Mouse (Mus musculus): ENCODE measurements around the gene Cd209a. TPM values are rescaled to one million over a fixed set of nuclear protein-coding genes. Genes with fewer than 3 reads are reported as not detected.
"Not testable (repeated sequence)": the region's sequence is repeated elsewhere in the genome, so short reads cannot be mapped to it uniquely, and the experiment has no call there.

Gene Cd209a
- polyA plus RNA-seq (2015; fragmentation: Nextera tagmentation; extraction: Ambion mirVana) = 0.26 and 0.34 TPM in 2 replicates

GRCm38 (mm10) chr8:3748761-3749160 is at the start of gene Cd209a:
Gene Cd209a (minus strand): TSS chr8:3748984.
- no peak within 1 kb of the TSS for H3K4me2 ChIP-seq
- H3K9ac ChIP-seq = no peak within 1 kb of the TSS
- H3K4me3 ChIP-seq = no peak within 1 kb of the TSS
- no peak within 1 kb of the TSS for H3K27ac ChIP-seq
- 85% methylated on average over 4 of the region's 4 CpGs for WGBS
- H3K36me3 ChIP-seq = no peaks in the 10 kb centered on the region
- H3K4me1 ChIP-seq = no peaks in the 10 kb centered on the region
- no peaks in the 10 kb centered on the region for H3K9me3 ChIP-seq
- no peaks in the 10 kb centered on the region for H3K27me3 ChIP-seq
- ATAC-seq (ENCODE audit: borderline replicate concordance, extremely low read depth, low FRiP score, low TSS enrichment) = no peak

GRCm38 (mm10) chr8:3768641-3769040 is 19.9 kb upstream of the Cd209a start:
- not testable (repeated sequence) for H3K4me1 ChIP-seq; H3K4me3 ChIP-seq; H3K9ac ChIP-seq; H3K27me3 ChIP-seq; H3K36me3 ChIP-seq; H3K27ac ChIP-seq; ATAC-seq (ENCODE audit: borderline replicate concordance, extremely low read depth, low FRiP score, low TSS enrichment); H3K4me2 ChIP-seq; H3K9me3 ChIP-seq
- 80% methylated on average over 5 of the region's 5 CpGs for WGBS

- H3K36me3 ChIP-seq = no peaks in the 10 kb centered on the region
- H3K4me3 ChIP-seq = no peak overlapping the region
- no peaks in the 10 kb centered on the region for H3K27me3 ChIP-seq
- no peak overlapping the region for H3K4me2 ChIP-seq
- no peak overlapping the region for H3K9ac ChIP-seq
- WGBS = 65% methylated on average over 18 of the region's 18 CpGs
- peak; percentile 100 for ATAC-seq (ENCODE audit: borderline replicate concordance, extremely low read depth, low FRiP score, low TSS enrichment)
- no peaks in the 10 kb centered on the region for H3K9me3 ChIP-seq
- no peak overlapping the region for H3K27ac ChIP-seq
- no peaks in the 10 kb centered on the region for H3K4me1 ChIP-seq
Measured at GRCm38 (mm10) chr8:3754261-3754850, 5.6 kb upstream of the Cd209a start.

DNA sequence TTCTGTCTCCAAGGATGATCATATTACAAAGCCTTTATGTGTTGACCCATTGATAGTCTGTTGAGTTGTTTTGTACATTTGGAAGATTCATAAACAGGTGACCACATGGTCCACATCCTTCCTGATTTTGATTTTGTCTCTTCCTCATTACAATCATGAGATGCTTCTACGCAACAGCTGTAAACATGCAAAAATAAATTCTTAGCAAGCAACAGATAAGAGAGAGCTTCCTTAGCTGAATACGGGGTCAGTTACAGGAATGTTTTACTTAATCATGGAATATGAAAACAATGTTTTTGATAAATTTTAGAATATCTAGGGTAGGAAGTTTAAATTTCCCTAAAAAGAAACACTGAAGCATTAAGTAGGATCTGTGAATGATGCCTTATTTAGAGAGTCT is 11.8 kb downstream of the Cd209a start:
- Histone ChIP-seq H3K9ac (no peak overlapping the region), H3K4me2 (no peak overlapping the region), H3K27ac (no peak overlapping the region), H3K4me1 (no peaks in the 10 kb centered on the region), H3K4me3 (no peak overlapping the region), H3K36me3 (no peaks in the 10 kb centered on the region), H3K27me3 (no peaks in the 10 kb centered on the region), H3K9me3 (no peaks in the 10 kb centered on the region)
- WGBS = 70% methylated on average over 2 of the region's 2 CpGs
- ATAC-seq (ENCODE audit: borderline replicate concordance, extremely low read depth, low FRiP score, low TSS enrichment) = no peak

- Histone ChIP-seq H3K27me3 (no peaks in the 10 kb centered on the region), H3K4me1 (no peaks in the 10 kb centered on the region), H3K4me2 (no peak overlapping the region), H3K36me3 (no peaks in the 10 kb centered on the region), H3K27ac (no peak overlapping the region), H3K9ac (no peak overlapping the region), H3K9me3 (no peaks in the 10 kb centered on the region), H3K4me3 (no peak overlapping the region)
- no peak for ATAC-seq (ENCODE audit: borderline replicate concordance, extremely low read depth, low FRiP score, low TSS enrichment)
- 82% methylated on average over 2 of the region's 2 CpGs for WGBS
Measured at GRCm38 (mm10) chr8:3735599-3735998, 13.2 kb downstream of the Cd209a start.

DNA sequence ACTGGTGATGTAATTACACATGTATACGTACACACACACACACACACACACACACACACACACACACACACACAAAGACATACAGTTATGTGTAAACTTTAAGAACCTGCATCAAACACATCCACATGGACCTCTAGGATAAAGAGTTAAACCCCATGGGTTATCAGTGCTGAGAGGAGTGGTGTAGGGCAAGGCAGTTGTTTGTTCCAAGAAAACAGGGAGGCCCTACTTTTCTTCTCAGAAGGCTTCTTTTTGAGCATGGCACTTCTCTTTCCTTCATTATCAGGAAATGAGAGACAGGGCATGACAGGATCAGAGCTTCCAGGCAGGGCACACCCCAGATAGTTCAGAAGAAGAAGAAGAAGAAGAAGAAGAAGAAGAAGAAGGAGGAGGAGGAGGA is 14.7 kb downstream of the Cd209a start:
- Histone ChIP-seq H3K9me3 (no peaks in the 10 kb centered on the region), H3K4me2 (no peak overlapping the region), H3K36me3 (no peaks in the 10 kb centered on the region), H3K4me1 (no peaks in the 10 kb centered on the region), H3K4me3 (no peak overlapping the region), H3K9ac (no peak overlapping the region), H3K27ac (no peak overlapping the region), H3K27me3 (no peaks in the 10 kb centered on the region)
- WGBS = 38% methylated on average over 1 of the region's 1 CpGs
- ATAC-seq (ENCODE audit: borderline replicate concordance, extremely low read depth, low FRiP score, low TSS enrichment) = no peak

- no peak overlapping the region for H3K27ac ChIP-seq
- H3K4me2 ChIP-seq = no peak overlapping the region
- no peak overlapping the region for H3K9ac ChIP-seq
- H3K4me3 ChIP-seq = no peak overlapping the region
- no peaks in the 10 kb centered on the region for H3K4me1 ChIP-seq
- H3K36me3 ChIP-seq = no peaks in the 10 kb centered on the region
- H3K27me3 ChIP-seq = no peaks in the 10 kb centered on the region
- WGBS = 26% methylated on average over 1 of the region's 1 CpGs
- no peaks in the 10 kb centered on the region for H3K9me3 ChIP-seq
- ATAC-seq (ENCODE audit: borderline replicate concordance, extremely low read depth, low FRiP score, low TSS enrichment) = no peak
Measured at GRCm38 (mm10) chr8:3721041-3721440, 27.7 kb downstream of the Cd209a start.

DNA sequence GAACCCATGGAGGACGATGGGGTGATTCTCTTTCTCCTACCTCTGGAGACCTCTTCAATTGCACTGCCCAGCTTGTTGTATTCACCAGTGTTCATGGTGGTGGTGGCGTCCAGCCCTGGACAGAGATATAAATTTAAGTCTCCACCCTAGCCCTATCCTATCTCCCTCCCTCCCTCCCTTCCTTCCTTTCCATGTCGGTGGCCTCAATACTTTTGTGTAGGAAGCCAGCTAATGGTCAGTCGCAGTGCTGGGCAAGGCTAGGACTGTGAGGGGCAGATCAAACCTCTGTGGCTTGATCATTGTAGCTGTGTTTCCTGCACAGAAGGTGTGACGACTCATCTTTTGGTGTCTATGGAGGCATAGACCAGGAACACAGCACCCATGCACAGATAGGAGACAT is 28.2 kb downstream of the Cd209a start, which contains the start of gene Clec4g:
Clec4g (minus strand) TSS at position 101 of the 400 bp plus-strand sequence.
- H3K4me1 ChIP-seq = no peaks in the 10 kb centered on the region
- 57% methylated on average over 5 of the region's 5 CpGs for WGBS

GRCm38 (mm10) chr8:3718559-3718958 is 30.2 kb downstream of the Cd209a start:
- Histone ChIP-seq H3K27me3 (no peaks in the 10 kb centered on the region), H3K27ac (no peak overlapping the region), H3K9ac (no peak overlapping the region), H3K9me3 (no peaks in the 10 kb centered on the region), H3K4me2 (no peak overlapping the region), H3K36me3 (no peaks in the 10 kb centered on the region), H3K4me1 (no peaks in the 10 kb centered on the region), H3K4me3 (no peak overlapping the region)
- ATAC-seq (ENCODE audit: borderline replicate concordance, extremely low read depth, low FRiP score, low TSS enrichment) = peak; percentile 43; the same call in 1 of the 2 replicates
- WGBS = 12% methylated on average over 14 of the region's 14 CpGs

More for the DNA sequence above, 28.2 kb downstream of the Cd209a start, which contains the start of gene Clec4g:
- Histone ChIP-seq H3K4me2 (no peak within 1 kb of the TSS), H3K36me3 (no peaks in the 10 kb centered on the region), H3K27me3 (no peaks in the 10 kb centered on the region), H3K27ac (no peak within 1 kb of the TSS), H3K9ac (no peak within 1 kb of the TSS), H3K4me3 (no peak within 1 kb of the TSS), H3K9me3 (no peaks in the 10 kb centered on the region)
- ATAC-seq (ENCODE audit: borderline replicate concordance, extremely low read depth, low FRiP score, low TSS enrichment) = no peak

DNA sequence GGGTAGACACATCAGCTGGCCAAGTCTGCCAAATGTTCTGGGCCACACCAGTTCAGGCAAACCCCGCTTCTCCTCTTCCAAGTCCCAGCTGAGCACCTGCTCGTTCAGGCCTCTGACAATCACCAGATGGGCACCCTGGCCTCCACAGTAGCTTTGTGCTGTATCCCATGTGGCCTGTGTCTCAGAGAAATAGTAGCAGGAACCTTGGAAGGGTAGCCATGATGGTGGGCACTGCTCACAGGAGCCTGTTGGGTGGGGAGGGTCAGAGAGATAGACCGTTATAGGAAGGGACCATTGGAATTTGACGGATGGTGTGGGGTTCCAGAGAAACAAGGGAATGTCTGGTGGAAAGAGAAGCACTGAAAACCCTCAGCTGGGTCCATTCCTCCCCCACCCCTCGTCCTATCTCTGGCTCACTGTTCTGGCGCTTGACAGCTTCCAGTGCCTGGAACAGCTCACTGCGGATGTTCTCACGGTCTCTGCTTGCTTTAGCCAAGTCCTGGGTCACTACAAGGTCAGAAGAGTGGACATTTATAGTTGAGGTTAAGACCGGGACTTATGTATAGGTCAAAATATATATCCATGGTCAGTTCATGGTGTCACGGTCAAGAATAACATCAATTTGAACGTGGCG is 31.3 kb downstream of the Cd209a start:
- Histone ChIP-seq H3K4me2 (no peak overlapping the region), H3K36me3 (no peaks in the 10 kb centered on the region), H3K9ac (no peak overlapping the region), H3K27me3 (no peaks in the 10 kb centered on the region), H3K4me1 (no peaks in the 10 kb centered on the region), H3K9me3 (no peaks in the 10 kb centered on the region), H3K4me3 (no peak overlapping the region), H3K27ac (no peak overlapping the region)
- no peak for ATAC-seq (ENCODE audit: borderline replicate concordance, extremely low read depth, low FRiP score, low TSS enrichment)
- WGBS = 67% methylated on average over 12 of the region's 12 CpGs

GRCm38 (mm10) chr8:3711646-3712045 is 37.1 kb downstream of the Cd209a start:
- no peaks in the 10 kb centered on the region for H3K36me3 ChIP-seq
- H3K4me2 ChIP-seq = no peak overlapping the region
- 32% methylated on average over 2 of the region's 2 CpGs for WGBS
- ATAC-seq (ENCODE audit: borderline replicate concordance, extremely low read depth, low FRiP score, low TSS enrichment) = no peak
- no peaks in the 10 kb centered on the region for H3K9me3 ChIP-seq
- no peak overlapping the region for H3K27ac ChIP-seq
- H3K4me1 ChIP-seq = no peaks in the 10 kb centered on the region
- H3K9ac ChIP-seq = no peak overlapping the region
- no peak overlapping the region for H3K4me3 ChIP-seq
- H3K27me3 ChIP-seq = no peaks in the 10 kb centered on the region

DNA sequence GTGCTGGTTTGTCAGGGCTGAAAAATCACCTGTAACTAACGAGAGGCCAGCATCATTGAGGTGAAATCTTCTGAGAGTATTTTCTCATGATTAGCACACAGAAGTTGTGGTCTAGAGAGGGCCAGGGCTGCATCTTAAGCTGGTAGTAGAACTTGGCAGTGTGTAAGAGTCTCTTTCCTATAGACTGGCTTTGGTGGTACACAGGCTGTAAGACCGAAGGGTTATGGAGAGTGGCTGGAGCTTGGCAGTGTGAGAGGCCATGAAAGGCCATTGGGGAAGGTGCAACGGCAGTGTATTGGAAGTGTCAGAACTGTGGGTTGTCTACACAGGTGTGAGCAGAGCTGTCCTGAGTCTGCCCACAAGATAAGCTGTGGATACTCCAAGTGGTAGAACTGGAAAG is 38.5 kb downstream of the Cd209a start:
- 78% methylated on average over 3 of the region's 3 CpGs for WGBS
- Histone ChIP-seq H3K4me2 (no peak overlapping the region), H3K9me3 (no peaks in the 10 kb centered on the region), H3K27me3 (no peaks in the 10 kb centered on the region), H3K27ac (no peak overlapping the region), H3K4me1 (no peaks in the 10 kb centered on the region), H3K9ac (no peak overlapping the region), H3K4me3 (no peak overlapping the region), H3K36me3 (no peaks in the 10 kb centered on the region)
- ATAC-seq (ENCODE audit: borderline replicate concordance, extremely low read depth, low FRiP score, low TSS enrichment) = no peak
